Mouse (Mus musculus) heart, postnatal 14 days (tissue): Measurements from ENCODE around the gene Napa. TPM values are rescaled to one million over a fixed set of nuclear protein-coding genes. Genes with fewer than 3 reads are reported as not detected.
A peak's percentile ranks its signal among the peaks of the same experiment; 100 is the strongest.

Experiments
- DNase-seq, 2 experiments: peaks; one replicate each; pipeline ENCODE4 v3.0.0; 2021 to 2022
- intact Hi-C: fragments of 180-260 bp; cut with DNase I; formaldehyde crosslinking; loops from one replicate; pipeline ENCODE4 v1.15.1; 2025
- total RNA-seq, 2 experiments: library from RNA; stranded (reverse); gene quantifications; 2 replicates each; pipeline ENCODE4 v1.2.3; 2021

Napa gene
- total RNA-seq, 2 experiments from 2014 or later, result 86.1 to 99.9 TPM

DNA sequence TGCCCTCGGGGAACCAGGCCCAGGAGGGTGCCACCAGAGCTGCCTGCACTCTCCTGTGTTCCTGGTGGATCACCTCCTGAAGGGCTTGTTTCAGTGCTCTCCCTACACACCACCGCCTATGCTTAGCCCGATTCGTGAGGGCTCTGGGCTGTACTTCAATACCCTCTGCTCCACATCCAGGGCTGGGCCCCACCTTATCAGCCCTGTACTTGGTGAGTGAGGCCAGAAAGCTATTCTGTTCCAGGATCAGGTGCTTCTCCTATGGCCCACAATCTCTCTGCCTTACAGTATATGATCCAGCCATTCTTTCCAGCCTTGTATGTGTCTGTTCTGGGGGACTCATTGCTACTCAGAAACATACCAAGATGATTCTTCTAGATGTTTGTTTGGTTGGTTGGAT is 14.9 kb upstream of the Napa start:
- no peak for DNase-seq
- intact Hi-C loops, result no loop called here

DNA sequence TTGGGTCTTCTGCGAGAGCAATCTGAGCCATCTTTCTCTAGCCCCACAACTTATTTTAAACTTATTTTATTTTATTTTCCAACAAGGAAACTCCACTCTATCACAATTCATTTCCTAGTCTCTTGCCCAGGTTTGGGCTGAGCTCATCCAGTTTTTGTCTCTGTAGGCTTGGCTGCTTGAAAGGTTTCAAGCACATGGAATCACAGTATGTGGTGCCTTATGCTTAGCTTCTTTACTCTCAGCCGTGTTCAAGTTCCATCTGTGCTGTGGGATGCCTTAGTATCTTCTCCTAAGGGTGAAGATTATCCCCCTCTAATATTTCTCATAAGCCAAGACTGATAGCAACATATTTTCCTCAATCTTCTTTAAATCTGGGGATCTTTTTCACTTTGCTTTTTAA is 10.7 kb upstream of the Napa start:
- intact Hi-C loops, result no loop called here
- DNase-seq, result no peak

DNA sequence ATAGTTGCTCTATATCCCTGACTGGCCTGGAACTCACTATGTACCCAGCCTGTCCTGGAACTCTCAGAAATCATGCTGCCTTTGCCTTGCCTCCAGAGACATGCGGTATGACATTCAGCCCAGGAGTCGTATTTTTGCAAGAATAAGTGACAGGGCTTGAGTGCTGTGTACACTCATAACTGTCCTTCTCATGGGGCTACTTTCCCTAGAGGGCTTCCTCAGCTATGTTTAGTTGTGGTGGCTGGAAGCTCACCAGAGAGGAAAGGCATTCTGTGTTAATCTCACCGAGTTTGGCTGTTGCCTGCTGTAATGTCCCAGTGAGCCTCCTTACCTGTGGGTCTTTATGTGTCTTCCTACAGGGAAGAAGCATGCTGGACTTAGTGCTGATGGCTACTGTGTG is 3.7 kb upstream of the Napa start:
- intact Hi-C loops, result loop anchor here (5.0 kb wide), 1 partner anchor 37 kb away; no protein-coding TSS in a partner anchor
- no peak for DNase-seq

DNA sequence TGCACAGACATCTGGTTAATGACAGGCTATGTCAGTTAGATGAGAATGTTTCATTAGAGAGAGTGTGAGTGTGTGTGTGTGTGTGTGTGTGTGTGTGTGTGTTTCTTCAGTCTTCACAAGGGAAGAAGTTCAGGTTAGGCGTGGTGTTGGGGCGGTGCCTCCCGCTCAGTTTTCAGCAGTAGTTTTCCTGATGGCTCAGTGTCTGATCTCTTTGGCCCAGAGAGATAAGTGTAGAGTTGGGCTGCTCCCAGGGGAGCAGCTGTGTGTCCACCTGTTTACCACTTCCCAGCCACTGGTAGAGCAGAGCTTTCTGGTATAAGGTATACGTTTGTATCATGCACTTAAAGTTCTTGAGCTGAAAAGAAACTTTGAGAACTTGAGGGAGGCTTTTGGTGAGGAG is 1.6 kb downstream of the Napa start:
- intact Hi-C loops, result loop anchor here (2.0 to 5.0 kb wide), 3 partner anchors 19 to 162 kb away; partner anchors contain the start of gene Kptn
- DNase-seq, result no peak

DNA sequence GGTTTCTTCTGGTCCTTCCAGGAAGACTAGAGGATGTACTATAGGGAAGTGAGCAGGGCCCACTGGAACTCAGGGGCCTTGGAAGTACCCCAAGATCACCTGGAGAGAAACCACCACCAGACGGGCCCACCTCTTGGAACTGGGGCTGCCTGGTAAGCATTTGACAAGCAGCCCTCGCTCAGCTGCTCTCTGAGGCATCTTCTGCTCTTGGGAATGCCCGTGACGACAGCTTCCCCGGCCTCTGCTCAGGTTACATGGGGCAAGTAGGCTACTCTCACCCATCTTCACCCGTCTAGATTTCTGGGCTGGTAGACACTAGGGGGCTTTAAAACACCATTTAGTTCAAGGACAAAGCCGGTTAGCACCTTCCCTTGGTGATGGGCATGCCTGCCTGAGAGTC is 2.8 kb downstream of the Napa start:
- intact Hi-C loops, result no loop called here
- no peak for DNase-seq

DNA sequence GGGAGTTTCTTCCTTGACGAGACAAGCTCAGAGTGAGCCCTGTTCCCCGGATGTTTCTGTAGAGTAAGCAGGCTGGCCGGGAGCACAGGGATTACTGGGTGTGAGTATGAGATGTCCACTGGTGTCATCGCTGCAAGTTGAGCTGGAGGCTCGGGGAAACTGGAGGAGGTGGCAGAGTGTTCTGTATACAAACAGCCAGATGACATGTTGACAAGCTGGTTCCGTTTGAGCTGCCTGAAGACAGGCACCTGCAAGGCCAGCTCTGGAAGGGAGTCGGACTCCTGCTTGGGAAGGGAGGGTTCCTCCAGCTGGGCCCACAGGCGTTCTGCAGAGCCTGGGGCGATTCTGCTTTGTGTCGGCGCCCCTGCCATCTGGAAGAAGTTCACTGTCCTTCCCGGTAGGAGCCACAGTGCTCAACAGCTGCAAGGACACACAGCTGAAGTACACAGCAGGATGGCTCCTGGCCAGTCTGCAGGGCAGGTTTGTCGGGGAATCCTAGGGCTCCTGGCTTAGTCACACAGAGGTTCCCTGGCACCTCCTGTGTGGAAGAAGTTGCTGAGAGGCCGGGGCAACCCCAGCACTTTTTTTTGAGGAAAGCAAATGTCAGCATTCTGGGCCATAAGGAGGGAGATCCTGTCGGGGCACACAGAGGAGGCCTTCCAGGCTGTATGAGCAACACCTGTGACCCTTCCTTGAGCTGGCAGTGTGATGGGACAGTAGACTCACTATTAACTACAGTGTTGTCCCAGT is 3.6 kb downstream of the Napa start:
- DNase-seq, result no peak
- intact Hi-C loops, result no loop called here

DNA sequence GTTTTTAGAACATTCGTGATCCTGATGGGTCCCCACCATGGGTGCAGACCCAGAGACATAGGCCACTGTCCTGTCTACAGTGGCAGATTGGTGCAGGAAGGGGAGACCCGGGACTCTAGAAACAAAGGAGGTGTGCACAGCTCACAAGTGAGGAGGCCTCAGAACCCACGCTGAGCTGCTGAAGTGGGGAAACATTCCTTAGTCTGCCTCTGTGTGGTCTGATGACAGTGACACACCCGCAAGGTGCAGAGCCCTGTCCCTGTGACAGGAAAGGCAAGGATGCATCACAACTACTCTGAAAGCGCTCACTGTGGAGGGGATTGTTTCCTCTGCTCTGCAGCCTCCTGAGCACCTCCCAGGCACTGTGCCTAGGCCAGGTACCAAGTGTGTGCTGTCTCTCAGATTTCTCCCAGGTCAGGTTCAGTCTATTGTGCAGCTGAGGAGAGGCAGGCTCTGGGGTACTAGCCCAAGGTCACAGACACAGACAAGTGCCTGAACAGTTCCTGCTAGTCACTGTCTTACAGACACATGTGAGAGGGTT is 4.5 kb downstream of the Napa start:
- intact Hi-C loops, result no loop called here
- no peak for DNase-seq

DNA sequence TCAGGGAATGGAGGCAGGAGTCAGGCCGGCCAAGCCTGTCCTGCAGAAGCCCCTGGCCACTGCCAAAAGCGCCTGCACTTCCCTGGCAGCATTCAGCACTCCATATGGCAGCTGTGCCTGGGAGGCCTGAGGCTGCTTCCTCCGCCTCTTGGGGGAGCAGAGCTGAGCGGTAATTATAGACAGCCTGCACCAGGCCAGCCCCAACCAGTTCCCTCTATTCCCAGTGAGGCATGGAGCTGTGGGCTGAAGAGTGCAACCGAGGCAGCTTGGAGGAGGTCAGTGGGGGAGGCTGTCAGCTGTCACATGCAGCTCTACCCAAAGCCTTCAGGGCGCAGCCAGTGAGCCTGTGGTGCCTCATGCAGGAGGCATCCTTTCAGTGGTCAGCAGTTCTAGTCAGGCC is 5.5 kb downstream of the Napa start:
- DNase-seq, result peak in 1 of 2 experiments; percentile 45
- intact Hi-C loops, result no loop called here

DNA sequence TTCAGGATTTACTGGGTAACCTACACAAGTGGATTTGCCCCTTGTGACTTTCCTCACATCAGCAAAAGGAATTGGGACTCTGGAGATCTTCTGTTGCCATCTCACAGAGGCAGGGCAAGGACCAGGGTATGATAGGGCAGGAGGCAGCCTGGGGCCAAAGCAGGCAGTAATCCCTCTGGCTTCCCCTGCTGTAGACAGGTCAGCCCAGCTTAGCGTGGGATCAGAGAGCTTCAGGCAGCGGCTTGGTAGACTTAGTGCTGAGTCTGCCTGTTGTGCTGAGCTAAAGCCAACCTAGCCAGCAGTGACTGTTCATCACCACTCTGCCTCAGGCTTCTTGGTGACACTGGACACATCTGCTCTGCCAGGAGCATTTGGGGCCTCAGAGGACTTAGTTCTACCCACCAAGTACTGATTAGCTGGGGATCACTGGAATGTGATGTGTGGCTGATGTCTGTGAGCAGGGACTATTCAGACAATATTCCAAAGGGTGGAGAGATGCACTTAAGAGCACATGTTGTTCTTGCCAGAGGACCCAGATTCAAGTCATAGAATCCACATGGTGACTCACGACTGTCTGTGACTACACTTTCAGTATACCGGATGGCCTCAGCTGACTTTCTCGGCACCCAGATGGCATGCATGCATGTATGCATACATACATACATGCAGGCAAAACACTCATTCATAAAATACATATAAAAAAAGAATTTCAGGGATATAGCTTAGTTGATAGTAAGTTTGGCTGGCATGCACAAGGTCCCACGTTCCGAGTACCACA is 6.5 kb downstream of the Napa start:
- no peak for DNase-seq
- intact Hi-C loops, result no loop called here

DNA sequence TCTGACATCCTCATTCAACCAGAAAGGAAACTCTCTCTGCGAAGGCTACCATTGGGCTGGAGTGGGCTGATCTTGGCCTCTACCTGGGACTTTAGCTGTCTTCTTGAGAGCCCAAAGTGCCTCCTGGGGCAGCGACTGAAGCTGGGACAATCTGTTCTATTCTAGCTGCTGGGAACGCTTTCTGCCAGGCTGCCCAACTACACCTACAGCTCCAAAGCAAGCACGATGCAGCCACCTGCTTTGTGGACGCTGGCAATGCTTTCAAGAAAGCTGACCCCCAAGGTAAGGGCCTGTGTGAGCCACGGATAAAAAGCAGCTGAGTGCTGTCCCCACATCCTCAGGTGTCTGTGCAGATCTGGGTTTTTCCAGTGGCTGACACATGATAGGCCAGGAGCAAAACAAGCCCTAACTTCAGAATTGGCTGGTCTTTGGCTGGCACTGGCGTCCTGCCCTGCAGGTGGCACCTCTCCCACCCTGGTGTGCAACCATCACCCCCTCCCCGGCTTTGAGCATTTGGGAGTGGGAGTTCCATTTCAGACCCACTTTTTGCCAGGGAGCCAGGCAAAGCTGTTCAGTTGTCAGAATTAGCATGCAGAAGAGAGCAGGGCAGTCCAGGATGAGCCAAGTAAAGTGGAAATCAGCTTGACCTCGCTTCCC is 10.8 kb downstream of the Napa start:
- no peak for DNase-seq
- intact Hi-C loops, result no loop called here

DNA sequence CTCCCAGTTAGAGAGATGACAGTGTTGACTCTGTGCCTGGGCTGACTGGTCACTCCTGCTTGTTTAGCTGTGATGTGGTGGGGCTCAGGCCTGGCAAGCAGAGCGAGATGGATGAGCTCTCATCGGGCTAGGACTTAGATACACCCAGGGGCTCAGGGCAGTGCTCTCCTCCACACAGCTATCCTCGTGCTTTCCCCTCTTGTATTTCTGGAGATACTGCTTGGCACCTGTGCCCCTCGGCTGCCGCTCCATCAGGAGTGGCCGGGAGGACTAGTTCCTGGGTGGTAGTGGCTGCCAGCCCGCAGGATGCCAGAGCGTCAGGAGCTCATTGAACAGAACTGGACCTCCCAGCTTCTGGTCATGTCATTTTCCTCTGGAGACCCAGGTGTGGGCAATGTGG is 11.9 kb downstream of the Napa start:
- intact Hi-C loops, result no loop called here
- DNase-seq, result no peak

DNA sequence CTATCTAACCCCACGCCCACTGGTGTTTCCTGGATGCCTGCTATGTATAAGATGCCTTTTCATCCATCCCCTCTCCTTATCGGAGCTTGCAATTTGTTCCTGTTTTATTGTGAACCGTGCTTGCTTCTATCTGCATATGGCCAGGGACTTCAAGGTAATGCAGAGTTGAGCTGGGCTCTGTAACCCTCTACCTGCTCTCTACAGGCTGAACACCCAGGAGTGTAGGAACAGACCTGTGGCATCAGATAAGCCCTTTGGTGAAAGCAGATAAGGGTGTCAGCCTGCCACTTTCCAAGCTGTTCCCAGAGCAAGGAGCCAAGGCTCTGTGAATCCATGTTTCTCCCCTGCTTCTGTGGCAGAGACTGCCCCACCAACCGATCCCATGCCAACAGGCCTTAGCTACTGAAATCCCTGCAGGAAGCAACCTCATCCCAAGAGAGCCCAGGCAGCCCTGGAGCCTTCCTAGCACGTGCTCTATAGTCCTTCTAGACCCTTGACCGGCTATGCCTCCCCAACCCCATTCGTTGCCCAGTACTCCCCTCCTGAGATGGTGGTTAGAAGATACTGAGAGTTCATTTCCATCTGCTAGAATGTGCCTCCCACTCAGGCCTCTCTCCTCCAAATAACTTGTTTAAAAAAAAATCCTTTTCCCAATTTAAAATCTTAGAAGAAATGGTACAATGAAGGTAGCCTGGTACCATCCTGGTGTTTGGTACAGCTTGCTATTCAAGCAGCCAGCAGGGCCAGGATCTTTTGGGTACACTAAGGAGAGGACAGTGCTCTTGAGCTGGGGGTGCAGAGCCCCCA is 13.2 kb downstream of the Napa start:
- no peak for DNase-seq
- intact Hi-C loops, result no loop called here

DNA sequence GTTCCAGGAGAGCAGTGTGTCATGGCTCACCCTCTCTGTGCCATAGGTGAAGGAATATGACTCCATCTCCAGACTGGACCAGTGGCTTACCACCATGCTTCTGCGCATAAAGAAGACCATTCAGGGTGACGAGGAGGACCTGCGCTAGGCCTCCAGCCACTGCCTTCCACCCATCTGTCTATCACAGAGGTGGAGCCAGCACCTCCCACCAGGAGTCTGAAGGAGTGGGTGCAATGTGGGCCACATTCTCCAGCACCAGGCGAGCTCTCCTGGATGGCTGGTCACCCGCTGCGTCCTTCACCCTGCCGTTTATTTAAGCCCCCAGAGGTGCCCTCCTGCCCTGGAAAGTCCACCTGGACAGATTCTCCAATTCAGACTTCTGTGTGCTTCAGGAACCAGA is 18.2 kb downstream of the Napa start:
- intact Hi-C loops, result no loop called here
- no peak for DNase-seq

DNA sequence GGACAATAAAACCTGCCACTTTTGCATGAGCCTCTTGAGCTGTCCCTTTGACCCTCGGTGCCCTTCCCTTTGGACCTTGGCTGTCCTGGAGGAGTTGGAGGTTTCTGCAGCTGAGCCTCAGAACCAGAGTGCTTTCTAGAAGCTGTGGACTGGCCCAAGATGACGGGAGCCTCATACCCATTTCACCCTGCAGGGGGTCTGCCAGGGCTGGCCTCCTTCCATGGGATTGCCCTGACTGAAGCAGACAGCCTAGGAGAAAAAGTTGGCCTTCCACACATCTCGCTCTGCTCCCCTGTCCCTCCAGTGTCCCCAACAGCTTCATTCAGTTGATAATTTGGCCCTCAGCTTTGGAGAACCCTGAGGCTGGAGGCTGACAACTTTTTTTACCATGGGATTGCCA is 18.8 kb downstream of the Napa start:
- no peak for DNase-seq
- intact Hi-C loops, result no loop called here

DNA sequence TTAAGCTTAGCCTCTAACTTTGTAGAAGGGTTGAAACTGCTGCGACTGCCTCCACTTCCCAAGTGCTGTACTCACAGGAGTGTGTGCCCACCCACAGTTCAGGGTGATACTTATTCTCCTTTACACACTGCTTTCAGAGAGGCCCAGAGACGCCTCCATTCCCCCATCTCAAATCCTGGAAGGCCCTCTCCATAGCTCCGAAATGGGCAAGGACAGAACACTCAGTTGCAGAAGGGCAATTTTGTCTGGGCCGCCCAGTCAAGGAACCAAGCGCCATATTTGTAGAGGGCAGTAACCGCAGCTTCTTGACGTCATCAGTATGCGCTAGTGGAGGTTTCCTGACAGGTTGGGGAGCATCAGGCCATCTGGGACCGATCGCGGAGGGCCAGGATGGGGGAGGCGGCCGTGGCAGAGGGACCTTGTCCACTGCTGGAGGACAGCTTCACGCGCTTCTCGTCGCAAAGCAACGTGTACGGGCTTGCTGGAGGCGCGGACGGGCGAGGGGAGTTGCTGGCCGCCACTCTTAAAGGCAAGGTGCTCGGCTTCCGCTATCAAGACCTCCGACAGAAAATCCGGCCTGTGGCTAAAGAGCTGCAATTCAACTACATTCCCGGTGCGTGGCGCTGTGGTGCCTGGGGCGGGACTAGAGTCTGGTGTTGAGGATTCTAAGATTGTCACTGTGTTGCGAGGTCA is 21.5 kb downstream of the Napa start, which contains the start of gene Kptn:
Kptn (plus strand) TSS at position 327 of the 693 bp plus-strand sequence.
- intact Hi-C loops, result loop anchor here (2.0 kb wide), 1 partner anchor 21 kb away; the partner anchor contains the start of gene Napa
- peak; percentile 93 to 96 for DNase-seq

DNA sequence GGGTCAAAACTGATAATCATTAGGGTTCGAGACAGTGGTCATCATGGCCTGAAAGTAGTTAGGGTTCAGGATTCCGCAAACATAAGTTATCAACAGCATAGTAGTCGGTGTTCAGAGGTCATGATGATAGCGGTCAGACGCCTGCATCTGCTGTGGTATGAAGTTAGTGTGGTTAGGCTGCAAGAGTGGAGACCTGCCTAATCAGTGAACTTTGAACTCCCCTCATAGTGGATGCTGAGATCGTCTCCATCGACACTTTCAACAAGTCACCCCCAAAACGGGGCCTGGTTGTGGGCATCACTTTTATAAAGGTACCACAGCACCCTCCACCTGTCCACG is 22.0 kb downstream of the Napa start:
- DNase-seq, result no peak
- intact Hi-C loops, result no loop called here

DNA sequence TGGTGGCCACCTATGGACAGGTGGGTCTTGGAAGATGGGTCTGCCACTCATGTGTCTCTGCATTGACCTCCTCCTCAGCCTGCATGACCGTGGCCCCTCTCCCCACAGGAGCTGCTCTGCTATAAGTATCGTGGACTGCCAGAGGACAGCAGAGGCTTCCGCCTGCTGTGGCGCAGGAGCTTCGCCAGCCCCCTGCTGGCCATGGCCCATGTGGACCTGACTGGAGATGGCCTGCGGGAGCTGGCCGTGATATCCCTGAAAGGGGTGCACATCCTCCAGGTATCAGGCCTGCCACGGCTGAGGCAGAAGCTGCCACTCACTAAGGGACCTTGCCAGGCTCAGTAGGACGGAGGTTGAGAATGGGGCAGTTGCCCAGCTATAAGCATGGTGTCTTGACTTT is 27.6 kb downstream of the Napa start:
- DNase-seq, result no peak
- intact Hi-C loops, result loop anchor here (2.0 kb wide), 1 partner anchor 17 kb away; no protein-coding TSS in a partner anchor

DNA sequence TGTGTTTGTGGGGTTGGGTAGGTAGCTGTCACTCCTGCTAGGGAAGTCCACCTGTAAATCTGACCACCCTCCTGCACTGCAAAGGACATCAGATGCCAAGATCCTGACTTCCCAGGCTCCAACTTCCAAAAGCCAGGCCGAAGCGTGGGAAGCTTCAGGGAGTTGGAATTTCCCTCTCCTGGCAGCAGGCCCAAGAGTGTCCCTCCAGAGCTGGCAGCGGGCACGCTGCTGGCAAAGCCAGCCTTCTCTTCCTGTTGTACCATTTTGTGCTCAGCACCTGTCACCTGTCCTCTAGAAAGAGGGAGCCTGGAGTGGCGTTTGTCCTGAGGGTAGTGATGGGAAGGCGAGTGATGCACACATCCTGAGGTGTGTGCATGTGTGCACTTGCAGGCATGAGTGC is 30.1 kb downstream of the Napa start:
- DNase-seq, result peak; percentile 16 to 27
- intact Hi-C loops, result no loop called here

DNA sequence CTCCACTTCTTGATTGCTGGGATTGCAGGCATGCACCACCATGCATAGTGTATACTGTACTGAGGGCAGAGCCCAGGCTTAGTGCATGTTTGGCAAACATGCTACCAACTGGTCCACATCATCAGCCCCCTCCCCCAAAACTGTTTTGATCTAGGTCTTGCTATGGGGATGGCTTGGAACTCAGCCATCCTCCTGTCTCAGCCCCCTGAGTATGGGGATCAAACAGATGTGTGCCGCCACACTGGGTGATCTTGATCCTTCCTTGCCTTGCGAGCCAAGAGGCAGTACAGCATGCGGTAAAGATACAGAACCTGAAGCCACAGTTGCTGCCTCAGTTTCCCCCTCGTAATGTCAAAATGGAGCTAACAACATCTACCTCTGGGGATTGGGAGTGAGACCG is 30.6 kb downstream of the Napa start:
- intact Hi-C loops, result no loop called here

DNA sequence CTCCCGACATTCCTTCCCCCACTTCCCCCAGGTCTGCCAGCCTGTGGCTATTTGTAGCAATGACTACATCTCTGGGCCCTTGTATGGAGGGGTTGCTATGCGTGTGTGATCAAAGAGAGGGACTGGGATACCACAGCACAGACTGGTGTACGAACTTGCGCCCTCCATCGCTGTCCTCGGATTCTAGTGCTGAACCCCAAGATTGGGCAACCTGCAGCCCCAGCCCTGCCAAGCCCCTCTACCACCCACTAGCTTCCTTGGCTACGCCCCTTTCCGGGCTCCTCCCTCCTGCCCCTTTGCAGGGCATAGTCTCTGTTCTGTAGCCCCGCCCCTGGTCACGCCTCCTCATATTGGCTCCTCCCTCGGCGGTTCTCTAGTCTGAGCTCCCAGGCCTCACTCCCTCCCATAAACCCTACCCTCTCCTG is 31.2 kb downstream of the Napa start, which contains the start of gene Slc8a2:
Slc8a2 (plus strand) TSS at position 406 of the 425 bp plus-strand sequence.
- intact Hi-C loops, result no loop called here
- peak; percentile 65 to 78 for DNase-seq

More for the DNA sequence above, 30.6 kb downstream of the Napa start:
- DNase-seq, result no peak
